Mouse (Mus musculus) spleen, adult 2 months (tissue): ENCODE results near the gene 5730480H06Rik.

Experiments used
- CTCF ChIP-seq: fragments of 200-500 bp; IDR thresholded peaks from 2 replicates; pipeline ENCODE4 v1.5.1; 2011; ENCODE audit warnings: mild to moderate bottlenecking, inconsistent platforms; ENCODE audit not compliant: insufficient read depth, insufficient read length, insufficient replicate concordance; ENCODE audit errors: extremely low read depth
- POLR2A ChIP-seq: fragments of 200-500 bp; IDR thresholded peaks from 2 replicates; pipeline ENCODE4 v1.6.1; 2011; ENCODE audit warnings: low read depth, low read length, inconsistent platforms

DNA sequence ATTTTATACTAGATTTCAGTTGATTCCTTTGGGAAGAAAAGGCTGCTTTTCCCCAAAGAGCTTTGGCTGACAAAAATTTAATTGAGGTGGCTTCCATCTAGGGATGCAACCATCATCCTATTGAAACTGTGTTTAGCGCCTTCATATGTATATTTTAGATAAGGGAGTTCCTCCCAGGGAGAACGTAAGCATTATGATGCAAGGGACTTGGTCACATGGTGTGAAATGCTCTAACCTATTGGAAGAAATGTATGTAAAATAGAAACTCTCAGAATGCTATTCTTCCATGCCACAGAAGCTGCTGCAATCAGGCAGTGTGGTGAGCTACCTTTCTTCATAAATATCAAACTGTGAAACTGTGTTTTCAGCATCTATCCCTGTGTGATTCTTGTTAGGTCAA lies 3.1 kb downstream of the 5730480H06Rik start:
- no peak for TF ChIP-seq POLR2A
- no peak for TF ChIP-seq CTCF
